In the genomic region with DNA sequence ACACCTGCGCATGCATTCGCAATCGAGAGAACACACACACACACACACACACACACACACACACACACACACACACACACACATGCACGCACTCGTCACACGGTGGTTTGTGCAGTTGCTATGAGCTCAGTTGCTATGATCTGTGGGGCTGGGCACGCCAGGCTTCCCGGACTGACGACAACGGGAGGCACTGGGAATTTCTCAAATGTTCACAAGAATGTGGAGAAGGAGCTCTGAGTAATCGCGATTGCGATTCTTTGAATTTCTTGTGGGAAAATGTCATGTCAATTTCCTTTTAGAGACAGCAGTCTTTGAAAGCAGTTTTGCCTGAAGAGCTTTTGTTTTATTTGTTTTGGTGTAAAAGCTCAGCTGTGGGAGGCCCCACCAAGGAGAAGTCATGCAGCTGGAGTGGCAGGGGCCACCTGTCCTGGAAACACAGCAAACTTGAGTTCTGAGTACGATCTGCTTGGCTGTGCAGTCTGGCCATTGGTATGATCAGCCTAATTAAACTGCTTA, we compare ENCODE assay signal across 8 mouse cellular contexts. TPM values are rescaled to one million over a fixed set of nuclear protein-coding genes. Genes with fewer than 3 reads are reported as not detected.
DNase-seq lines count a peak whose midpoint lies in the region; ATAC-seq and TF ChIP-seq lines count a peak whose summit lies in the region.

No protein-coding gene starts in this region.

- WGBS in liver, postnatal 0 days (ENCODE audit: insufficient replicate concordance) = 62% methylated on average over 14 of the region's 14 CpGs
- WGBS in liver, embryonic 12.5 days (ENCODE audit: insufficient replicate concordance) = 79% methylated on average over 14 of the region's 14 CpGs
- WGBS in neural tube, embryonic 15.5 days = 56% methylated on average over 14 of the region's 14 CpGs

- peaks cover 10% of the 10 kb centered on the region; the same call in 1 of the 2 replicates for H3K27me3 ChIP-seq in liver, postnatal 0 days (ENCODE audit: insufficient read depth, low read length)
- peaks cover 35% of the 10 kb centered on the region for H3K27me3 ChIP-seq in liver, embryonic 12.5 days (replicated peaks)
- H3K27me3 ChIP-seq in neural tube, embryonic 15.5 days (replicated peaks) = no peaks in the 10 kb centered on the region

- H3K36me3 ChIP-seq in liver, postnatal 0 days (replicated peaks; ENCODE audit: insufficient read depth, low read length) = no peaks in the 10 kb centered on the region
- H3K36me3 ChIP-seq in liver, embryonic 12.5 days = no peaks in the 10 kb centered on the region
- no peaks in the 10 kb centered on the region for H3K36me3 ChIP-seq in neural tube, embryonic 15.5 days

- H3K9ac ChIP-seq in liver, postnatal 0 days (replicated peaks) = peak overlapping the region; percentile 16; the same call in 1 of the 2 replicates
- H3K9ac ChIP-seq in liver, embryonic 12.5 days = no peak overlapping the region
- no peak overlapping the region for H3K9ac ChIP-seq in neural tube, embryonic 15.5 days (replicated peaks)

- peaks cover 32% of the 10 kb centered on the region for H3K4me1 ChIP-seq in liver, postnatal 0 days (ENCODE audit: insufficient read depth)
- H3K4me1 ChIP-seq in liver, embryonic 12.5 days = peaks cover 27% of the 10 kb centered on the region
- H3K4me1 ChIP-seq in embryonic fibroblast, embryonic 13.5 days (ENCODE audit: control insufficient read depth, insufficient read depth, low read length) = peaks cover 48% of the 10 kb centered on the region
- H3K4me1 ChIP-seq in neural tube, embryonic 15.5 days = peaks cover 41% of the 10 kb centered on the region

- TF ChIP-seq CTCF in liver, postnatal 0 days (IDR thresholded peaks at IDR 0.05; ENCODE audit: low read depth) = no peak
- no peak for TF ChIP-seq CTCF in embryonic fibroblast, embryonic 13.5 days (IDR thresholded peaks at IDR 0.05; ENCODE audit: borderline replicate concordance, insufficient read depth, low read length)

- H3K4me3 ChIP-seq in liver, postnatal 0 days (ENCODE audit: low read depth, low read length) = peak overlapping the region; percentile 26
- H3K4me3 ChIP-seq in liver, embryonic 12.5 days = no peak overlapping the region
- H3K4me3 ChIP-seq in embryonic fibroblast, embryonic 13.5 days (ENCODE audit: insufficient read depth, low read length) = no peak overlapping the region
- H3K4me3 ChIP-seq in neural tube, embryonic 15.5 days (replicated peaks) = no peak overlapping the region

- peak; percentile 10 to 32 for DNase-seq in cerebellum, adult 18-20 months
- no peak for DNase-seq in cerebellum, adult 11 months
- DNase-seq in liver, postnatal 0 days = no peak
- peak; percentile 32 to 47 for DNase-seq in kidney, postnatal 4 days

- peak overlapping the region; percentile 58 for H3K4me2 ChIP-seq in liver, postnatal 0 days (ENCODE audit: low read depth, low read length)
- H3K4me2 ChIP-seq in liver, embryonic 12.5 days = no peak overlapping the region
- 0 out of 2 replicates have a peak overlapping the region, but pooled peaks have one; percentile 7 for H3K4me2 ChIP-seq in neural tube, embryonic 15.5 days

- peak overlapping the region; percentile 75 for H3K27ac ChIP-seq in liver, postnatal 0 days (ENCODE audit: low read depth)
- H3K27ac ChIP-seq in liver, embryonic 12.5 days = no peak overlapping the region
- H3K27ac ChIP-seq in embryonic fibroblast, embryonic 13.5 days (ENCODE audit: insufficient read depth, low read length) = peak overlapping the region; percentile 86
- peak overlapping the region; percentile 76 for H3K27ac ChIP-seq in neural tube, embryonic 15.5 days (replicated peaks)

- TF ChIP-seq EP300 in liver, postnatal 0 days (IDR thresholded peaks at IDR 0.05; ENCODE audit: low read depth) = no peak

- no peaks in the 10 kb centered on the region for H3K9me3 ChIP-seq in liver, postnatal 0 days (ENCODE audit: low read length)
- H3K9me3 ChIP-seq in liver, embryonic 12.5 days (replicated peaks) = no peaks in the 10 kb centered on the region
- H3K9me3 ChIP-seq in neural tube, embryonic 15.5 days (replicated peaks) = no peaks in the 10 kb centered on the region

- ATAC-seq in liver, postnatal 0 days = peak; percentile 33; the same call in 1 of the 2 replicates
- no peak for ATAC-seq in liver, embryonic 12.5 days
- no peak for ATAC-seq in neural tube, embryonic 15.5 days (ENCODE audit: low FRiP score)
- ATAC-seq in erythroid progenitor cell, adult 5-6 weeks (replicated peaks; ENCODE audit: low FRiP score, poor library complexity, severe bottlenecking) = no peak

- TF ChIP-seq POLR2A in embryonic fibroblast, embryonic 13.5 days (IDR thresholded peaks at IDR 0.05; ENCODE audit: low read depth, low read length) = no peak

RNA-seq across cellular contexts. Expression of gene Nfkbia, which starts 27.5 kb away (rescaled TPM):
- 27.9 and 38.5 TPM in 2 replicates for polyA plus RNA-seq in liver, postnatal 0 days (2015; fragmentation: Nextera tagmentation; extraction: Ambion mirVana)
- polyA plus RNA-seq in liver, embryonic 12.5 days (2016; fragmentation: Nextera tagmentation; extraction: Ambion mirVana) = 14.5 and 15.7 TPM in 2 replicates
- polyA plus RNA-seq in embryonic fibroblast, embryonic 13.5 days (2011; ENCODE audit: insufficient read length, low read depth, missing spikeins) = 40.4 and 40.8 TPM in 2 replicates
- 60.2 and 92.7 TPM in 2 replicates for polyA plus RNA-seq in neural tube, embryonic 15.5 days (2015; fragmentation: Nextera tagmentation; extraction: Ambion mirVana)
- 22.6 and 25.6 TPM in 2 replicates for total RNA-seq in erythroid progenitor cell, adult 5-6 weeks (2015; ENCODE audit: low replicate concordance)
- 12.5 and 16.0 TPM in 2 replicates for total RNA-seq in erythroid progenitor cell, adult 5-6 weeks (2017; ENCODE audit: low replicate concordance)

Comparison
In these comparisons a context has a peak if more than half of its experiments do, and no peak if none do; other contexts are left out.
1. DNase-seq: peak in cerebellum, adult 18-20 months (2 of 2) and kidney, postnatal 4 days (2 of 2); none in cerebellum, adult 11 months (single experiment) and liver, postnatal 0 days (single experiment).